In the genomic region with DNA sequence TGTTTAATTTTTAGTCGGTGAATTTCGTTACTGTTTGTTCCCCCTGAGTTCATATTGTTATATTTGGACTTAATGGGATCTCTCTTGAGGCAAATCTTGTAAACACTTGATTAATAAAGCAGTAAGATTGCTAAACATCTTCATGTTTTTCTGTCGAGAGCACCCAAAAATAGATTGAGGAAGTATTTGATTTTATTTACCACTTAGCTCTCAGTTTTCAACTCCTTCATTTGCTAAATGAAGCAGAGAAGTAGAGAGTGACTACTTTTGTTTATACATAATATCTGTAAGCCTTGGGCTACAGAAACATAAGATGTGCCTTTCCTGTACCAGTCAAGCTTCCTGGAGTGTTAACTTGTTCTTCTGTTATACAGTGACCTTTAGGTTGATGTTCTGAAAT, we compare ENCODE assay signal across 8 mouse cellular contexts. TPM values are rescaled to one million over a fixed set of nuclear protein-coding genes. Genes with fewer than 3 reads are reported as not detected.
A peak's percentile ranks its signal among the peaks of the same experiment; 100 is the strongest.
DNase-seq lines count a peak whose midpoint lies in the region; ATAC-seq and TF ChIP-seq lines count a peak whose summit lies in the region.

No protein-coding gene starts in this region.

- DNase-seq in kidney, postnatal 0 days (ENCODE audit: low spot score) = peak; percentile 11
- no peak for DNase-seq in kidney, postnatal 25 days
- no peak for DNase-seq in embryonic facial prominence, embryonic 11.5 days (ENCODE audit: low spot score)
- no peak for DNase-seq in layer of hippocampus, adult 8-10 months (ENCODE audit: low spot score in 2 of 2)
- DNase-seq in ovary, postnatal 36 days (ENCODE audit: low spot score) = no peak
- no peak for DNase-seq in right cerebral cortex, postnatal 10 days (ENCODE audit: low spot score in 2 of 2)

- H3K27ac ChIP-seq in kidney, postnatal 0 days = peak overlapping the region; percentile 99; the same call in 1 of the 2 replicates
- H3K27ac ChIP-seq in embryonic facial prominence, embryonic 11.5 days (replicated peaks; ENCODE audit: low read depth, low read length) = no peak overlapping the region
- H3K27ac ChIP-seq in intestine, embryonic 16.5 days (ENCODE audit: low read length) = no peak overlapping the region
- H3K27ac ChIP-seq in neural tube, embryonic 12.5 days = no peak overlapping the region

- H3K9me3 ChIP-seq in kidney, postnatal 0 days (replicated peaks; ENCODE audit: low read length) = no peaks in the 10 kb centered on the region
- no peaks in the 10 kb centered on the region for H3K9me3 ChIP-seq in embryonic facial prominence, embryonic 11.5 days (replicated peaks; ENCODE audit: control insufficient read depth, low read length)
- H3K9me3 ChIP-seq in intestine, embryonic 16.5 days (ENCODE audit: control insufficient read depth, low read length) = no peaks in the 10 kb centered on the region
- no peaks in the 10 kb centered on the region for H3K9me3 ChIP-seq in neural tube, embryonic 12.5 days

- H3K4me2 ChIP-seq in kidney, postnatal 0 days (ENCODE audit: low read length) = peak overlapping the region; percentile 68
- peak overlapping the region; percentile 73 for H3K4me2 ChIP-seq in embryonic facial prominence, embryonic 11.5 days (ENCODE audit: low read depth, low read length)
- peak overlapping the region; percentile 57 for H3K4me2 ChIP-seq in intestine, embryonic 16.5 days (ENCODE audit: low read depth, low read length)
- H3K4me2 ChIP-seq in neural tube, embryonic 12.5 days (replicated peaks) = peak overlapping the region; percentile 67

- H3K27me3 ChIP-seq in kidney, postnatal 0 days (ENCODE audit: insufficient read depth, low read length) = no peaks in the 10 kb centered on the region
- no peaks in the 10 kb centered on the region for H3K27me3 ChIP-seq in embryonic facial prominence, embryonic 11.5 days (ENCODE audit: control insufficient read depth, insufficient read depth, low read length)
- no peaks in the 10 kb centered on the region for H3K27me3 ChIP-seq in intestine, embryonic 16.5 days (replicated peaks; ENCODE audit: control insufficient read depth, insufficient read depth, low read length)
- no peaks in the 10 kb centered on the region for H3K27me3 ChIP-seq in neural tube, embryonic 12.5 days (replicated peaks)

- H3K4me3 ChIP-seq in kidney, postnatal 0 days (replicated peaks; ENCODE audit: low read depth, low read length) = peak overlapping the region; percentile 98
- H3K4me3 ChIP-seq in embryonic facial prominence, embryonic 11.5 days (ENCODE audit: low read depth, low read length) = peak overlapping the region; percentile 88; the same call in 1 of the 2 replicates
- H3K4me3 ChIP-seq in intestine, embryonic 16.5 days (ENCODE audit: low read length) = peak overlapping the region; percentile 70
- peak overlapping the region; percentile 90; the same call in 1 of the 2 replicates for H3K4me3 ChIP-seq in neural tube, embryonic 12.5 days

- ATAC-seq in kidney, postnatal 0 days (replicated peaks; ENCODE audit: low FRiP score, low read depth) = no peak
- ATAC-seq in embryonic facial prominence, embryonic 11.5 days (replicated peaks; ENCODE audit: insufficient number of reproducible peaks, low FRiP score, low TSS enrichment, low read depth) = no peak
- no peak for ATAC-seq in intestine, embryonic 16.5 days
- ATAC-seq in neural tube, embryonic 12.5 days (ENCODE audit: low FRiP score, low read depth) = no peak

- H3K9ac ChIP-seq in kidney, postnatal 0 days (ENCODE audit: low read depth, low read length) = peak overlapping the region; percentile 98
- H3K9ac ChIP-seq in embryonic facial prominence, embryonic 11.5 days (replicated peaks; ENCODE audit: low read length) = no peak overlapping the region
- H3K9ac ChIP-seq in intestine, embryonic 16.5 days (ENCODE audit: low read depth, low read length) = no peak overlapping the region
- peak overlapping the region; percentile 86; the same call in 1 of the 2 replicates for H3K9ac ChIP-seq in neural tube, embryonic 12.5 days

- WGBS in kidney, postnatal 0 days = 28% methylated on average over 3 of the region's 3 CpGs
- 49% methylated on average over 3 of the region's 3 CpGs for WGBS in embryonic facial prominence, embryonic 11.5 days
- WGBS in intestine, embryonic 16.5 days = 30% methylated on average over 3 of the region's 3 CpGs
- WGBS in neural tube, embryonic 12.5 days = 54% methylated on average over 3 of the region's 3 CpGs

- TF ChIP-seq CTCF in kidney, postnatal 0 days (IDR thresholded peaks at IDR 0.05; ENCODE audit: low read depth) = no peak

- H3K4me1 ChIP-seq in kidney, postnatal 0 days (replicated peaks; ENCODE audit: insufficient read depth, low read length) = peaks cover 4% of the 10 kb centered on the region
- H3K4me1 ChIP-seq in embryonic facial prominence, embryonic 11.5 days (ENCODE audit: control insufficient read depth, insufficient read depth, low read length) = no peaks in the 10 kb centered on the region
- peaks cover 16% of the 10 kb centered on the region for H3K4me1 ChIP-seq in intestine, embryonic 16.5 days (ENCODE audit: control insufficient read depth, insufficient read depth, low read length)
- H3K4me1 ChIP-seq in neural tube, embryonic 12.5 days = peaks cover 15% of the 10 kb centered on the region

- H3K36me3 ChIP-seq in kidney, postnatal 0 days (ENCODE audit: insufficient read depth, low read length) = 0 out of 2 replicates have a peak, but pooled peaks cover 3% of the 10 kb centered on the region
- H3K36me3 ChIP-seq in embryonic facial prominence, embryonic 11.5 days (replicated peaks; ENCODE audit: control insufficient read depth, insufficient read depth, low read depth, low read length) = no peaks in the 10 kb centered on the region
- 0 out of 2 replicates have a peak, but pooled peaks cover 3% of the 10 kb centered on the region for H3K36me3 ChIP-seq in intestine, embryonic 16.5 days (ENCODE audit: control insufficient read depth, insufficient read depth, low read length)
- no peaks in the 10 kb centered on the region for H3K36me3 ChIP-seq in neural tube, embryonic 12.5 days

RNA-seq across cellular contexts. Expression of gene Wdr78, which starts 6.0 kb away (rescaled TPM):
- 1.4 and 1.6 TPM in 2 replicates for polyA plus RNA-seq in kidney, postnatal 0 days (2015; fragmentation: Nextera tagmentation; extraction: Ambion mirVana)
- polyA plus RNA-seq in embryonic facial prominence, embryonic 11.5 days (2014; fragmentation: Nextera tagmentation; extraction: Ambion mirVana) = 4.5 and 5.6 TPM in 2 replicates
- 1.2 and 1.7 TPM in 2 replicates for polyA plus RNA-seq in intestine, embryonic 16.5 days (2015; fragmentation: Nextera tagmentation; extraction: Ambion mirVana)
- polyA plus RNA-seq in neural tube, embryonic 12.5 days (2016; fragmentation: Nextera tagmentation; extraction: Ambion mirVana) = 4.9 and 5.9 TPM in 2 replicates
- total RNA-seq in layer of hippocampus, adult 8-10 months (2022) = 10 to 100 TPM; 10.5 to 22.2 (median 13.9) TPM

RNA-seq across cellular contexts. Expression of gene Mier1, which starts 6.2 kb away (rescaled TPM):
- 41.4 and 41.9 TPM in 2 replicates for polyA plus RNA-seq in kidney, postnatal 0 days (2015; fragmentation: Nextera tagmentation; extraction: Ambion mirVana)
- 40.5 and 43.5 TPM in 2 replicates for polyA plus RNA-seq in embryonic facial prominence, embryonic 11.5 days (2014; fragmentation: Nextera tagmentation; extraction: Ambion mirVana)
- 22.9 and 29.8 TPM in 2 replicates for polyA plus RNA-seq in intestine, embryonic 16.5 days (2015; fragmentation: Nextera tagmentation; extraction: Ambion mirVana)
- polyA plus RNA-seq in neural tube, embryonic 12.5 days (2016; fragmentation: Nextera tagmentation; extraction: Ambion mirVana) = 33.6 and 40.3 TPM in 2 replicates
- total RNA-seq in layer of hippocampus, adult 8-10 months (2022) = 10 to 100 TPM; 44.4 to 56.1 (median 51.3) TPM

Comparison
In these comparisons a context has a peak if more than half of its experiments do, and no peak if none do; other contexts are left out.
1. H3K9ac ChIP-seq: peak in kidney, postnatal 0 days (single experiment) and neural tube, embryonic 12.5 days (single experiment); none in embryonic facial prominence, embryonic 11.5 days (single experiment) and intestine, embryonic 16.5 days (single experiment).
2. Peak in every context shown above with its lines, with median percentiles within 50 percentile points of each other: H3K4me2 ChIP-seq and H3K4me3 ChIP-seq.